Mouse (Mus musculus) MEL-GATA-1-ER (cell line): ENCODE results near the gene Sostdc1.

Experiments used
- DNase-seq: peaks from one replicate; pipeline ENCODE4 v3.0.0-alpha.2; 2012; ENCODE audit warnings: low read depth; ENCODE audit errors: extremely low read depth

Sostdc1 gene

DNA sequence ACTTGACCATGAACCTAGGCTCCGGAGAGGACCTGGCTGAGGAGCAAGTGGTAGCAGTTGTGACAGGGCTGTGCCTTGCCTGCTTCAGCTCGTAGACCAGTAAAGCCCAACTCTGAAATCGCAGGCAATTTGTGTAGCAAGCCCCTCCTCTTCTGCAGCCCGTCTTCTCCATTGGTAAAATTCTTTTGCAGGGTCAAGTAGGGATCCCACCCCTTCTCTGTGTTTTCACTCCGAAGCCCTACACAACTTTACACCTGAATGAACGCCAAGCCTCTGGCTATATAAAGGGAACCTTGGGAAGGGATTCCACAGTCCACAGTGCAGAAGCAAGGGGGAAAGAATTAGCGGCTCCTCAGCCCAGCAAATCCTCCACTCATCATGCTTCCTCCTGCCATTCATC is at the start of gene Sostdc1:
Gene Sostdc1, plus strand, starts transcription at position 224 of the 400 bp plus-strand sequence.
- no peak for DNase-seq

DNA sequence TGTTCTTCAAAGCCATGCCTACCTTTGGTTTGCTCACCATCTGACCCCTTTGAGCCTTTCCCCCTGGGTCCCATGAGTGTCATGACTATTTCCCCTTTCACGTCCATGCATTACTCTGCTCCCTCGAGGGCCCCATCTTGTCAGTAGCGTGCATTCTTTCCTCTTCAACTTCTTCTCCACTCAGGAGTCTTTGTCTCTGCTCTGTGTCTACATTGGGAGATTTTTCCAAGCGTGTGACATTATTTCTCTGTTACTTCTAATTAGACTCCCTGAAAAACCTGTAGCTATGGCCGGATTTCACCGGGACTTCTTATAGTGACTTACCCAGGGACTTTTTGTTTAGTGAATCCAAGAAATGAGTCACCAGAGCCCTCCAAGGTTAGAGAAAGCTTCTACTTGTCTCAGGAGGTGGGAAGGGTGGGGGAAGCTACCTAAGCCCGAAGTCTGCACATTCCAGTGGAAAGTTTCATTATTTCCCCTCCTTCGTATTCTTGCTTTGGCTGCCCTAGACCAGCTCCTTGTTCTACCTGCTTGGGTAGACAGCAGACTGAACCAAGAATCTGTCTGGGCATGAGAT is 46.2 kb upstream of the Sostdc1 start:
- no peak for DNase-seq

DNA sequence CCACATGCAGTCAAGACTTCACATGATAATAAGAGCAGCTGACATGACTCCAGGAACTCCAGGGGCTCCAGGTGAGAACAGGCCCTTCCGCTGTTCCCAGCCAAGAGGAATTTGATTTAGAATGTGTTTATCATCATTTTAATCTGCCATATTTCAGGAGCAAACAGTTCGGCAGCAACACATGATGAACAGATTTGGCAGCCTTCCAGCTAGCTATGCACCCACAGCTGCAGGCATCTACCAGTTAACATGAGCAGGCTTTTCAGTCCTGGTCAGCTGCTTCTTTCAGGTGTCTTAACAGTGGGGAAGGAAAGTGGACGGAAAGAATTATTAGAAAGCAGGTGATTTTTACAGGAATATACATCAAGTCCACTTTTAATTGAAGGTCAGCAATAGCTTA is 39.1 kb upstream of the Sostdc1 start:
- no peak for DNase-seq

DNA sequence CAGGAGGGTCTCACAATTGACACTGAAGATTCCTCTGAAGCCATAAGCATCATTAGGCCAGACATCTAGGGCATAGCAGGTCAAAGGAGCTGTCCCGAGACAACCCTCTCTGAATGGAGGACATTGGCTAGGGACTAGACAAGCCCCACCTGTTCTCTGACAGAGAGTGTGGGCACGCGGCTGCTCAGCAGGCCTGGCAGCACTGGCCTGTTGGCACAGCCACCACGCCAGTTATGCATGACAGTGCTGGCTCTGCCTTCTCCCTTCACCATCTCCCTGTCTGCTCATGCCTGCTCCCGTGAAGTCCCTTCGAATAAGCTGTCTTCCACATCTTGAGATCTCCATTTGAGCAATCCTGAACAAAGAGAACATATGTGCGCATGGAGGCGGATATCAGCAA is 24.3 kb upstream of the Sostdc1 start:
- DNase-seq = no peak

DNA sequence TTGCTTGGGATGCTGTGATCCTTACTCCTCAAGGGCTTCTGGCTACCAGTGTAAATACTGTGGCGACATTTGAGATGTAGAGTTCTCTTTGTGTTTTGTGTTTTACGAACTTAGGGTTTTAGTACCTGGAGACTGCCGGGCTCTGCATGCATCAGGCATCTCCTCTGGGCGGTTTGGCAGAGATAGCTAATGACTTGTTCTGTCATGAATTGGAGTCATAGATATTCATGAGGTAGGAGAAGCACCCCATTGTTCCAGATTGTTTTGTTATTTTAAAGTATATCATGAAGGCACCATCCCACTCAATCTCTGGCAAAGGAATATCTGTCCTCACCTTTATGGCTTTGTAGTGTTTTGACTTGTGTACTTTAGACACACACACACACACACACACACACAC is 23.5 kb upstream of the Sostdc1 start:
- no peak for DNase-seq

DNA sequence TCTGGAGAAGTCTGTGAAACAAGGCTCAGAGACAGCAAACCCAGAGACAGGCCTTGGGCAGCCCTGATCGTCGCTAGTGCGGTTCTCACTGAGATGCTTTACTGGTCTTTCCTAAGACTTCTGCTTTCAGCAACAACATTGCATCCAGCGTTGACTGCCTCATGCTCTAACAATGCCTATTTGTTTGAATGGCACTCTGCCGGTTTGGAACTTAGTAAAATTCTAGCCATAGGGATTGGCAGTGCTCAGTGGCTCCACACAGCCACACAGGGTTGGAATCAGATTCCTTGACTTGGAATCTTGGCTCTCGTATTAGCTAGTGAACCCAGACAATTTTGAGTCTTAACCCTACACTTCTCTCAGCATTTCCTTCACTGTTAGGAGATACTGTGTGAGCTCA is 22.6 kb upstream of the Sostdc1 start:
- no peak for DNase-seq

DNA sequence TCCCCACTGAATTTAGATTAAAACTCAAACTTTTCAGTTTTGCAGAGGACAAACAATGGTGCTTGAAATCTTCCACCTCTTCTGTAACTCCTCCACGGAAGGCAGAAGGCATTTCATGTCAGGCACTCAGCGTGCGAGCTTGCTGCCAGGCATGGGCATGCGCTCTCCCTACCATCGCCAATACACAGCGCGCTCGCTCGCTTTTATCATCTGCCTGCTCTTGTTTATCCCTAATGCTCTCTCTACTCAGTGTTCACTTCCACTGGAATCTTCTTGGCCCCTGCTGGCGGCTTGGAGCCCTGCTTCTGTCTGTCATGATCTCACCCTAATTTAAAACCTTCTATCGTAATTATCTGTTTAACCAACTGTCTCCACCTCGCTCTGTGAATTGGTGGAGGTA is 11.6 kb upstream of the Sostdc1 start:
- no peak for DNase-seq

DNA sequence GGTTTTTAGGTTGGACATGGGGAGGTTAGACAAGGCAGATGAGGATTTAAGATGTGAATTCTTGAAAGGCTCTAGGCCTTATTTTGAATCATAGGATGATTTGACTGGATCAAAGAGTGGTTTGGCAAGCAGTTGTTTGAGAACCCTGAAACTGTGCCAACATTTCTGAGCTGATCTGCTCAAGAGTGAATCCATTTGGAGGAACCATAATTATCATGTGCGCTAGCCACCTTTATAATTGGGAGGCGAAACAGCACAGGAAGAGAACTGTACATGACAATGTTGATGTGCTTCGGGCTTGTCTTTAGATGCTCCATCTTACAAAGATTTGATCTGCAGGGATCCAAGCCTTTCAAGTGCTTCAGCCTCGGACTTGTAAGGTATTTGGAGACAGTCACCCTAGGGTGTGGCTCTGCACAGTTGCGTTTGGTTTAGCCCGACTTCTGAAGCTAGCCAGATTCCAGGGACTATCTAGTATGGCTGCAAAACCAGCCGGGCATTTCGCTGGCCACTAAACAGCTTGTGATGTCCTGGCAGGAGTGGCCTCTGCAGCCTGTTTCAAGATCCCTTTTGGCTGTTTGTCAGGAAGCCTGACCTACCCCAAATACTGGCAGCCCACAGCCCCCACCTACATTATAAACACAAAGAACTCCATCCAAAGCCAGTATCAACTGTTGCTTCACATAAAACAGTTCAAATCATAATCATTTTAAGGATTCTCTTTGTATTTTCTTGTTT is 10.9 kb upstream of the Sostdc1 start:
- DNase-seq = no peak

DNA sequence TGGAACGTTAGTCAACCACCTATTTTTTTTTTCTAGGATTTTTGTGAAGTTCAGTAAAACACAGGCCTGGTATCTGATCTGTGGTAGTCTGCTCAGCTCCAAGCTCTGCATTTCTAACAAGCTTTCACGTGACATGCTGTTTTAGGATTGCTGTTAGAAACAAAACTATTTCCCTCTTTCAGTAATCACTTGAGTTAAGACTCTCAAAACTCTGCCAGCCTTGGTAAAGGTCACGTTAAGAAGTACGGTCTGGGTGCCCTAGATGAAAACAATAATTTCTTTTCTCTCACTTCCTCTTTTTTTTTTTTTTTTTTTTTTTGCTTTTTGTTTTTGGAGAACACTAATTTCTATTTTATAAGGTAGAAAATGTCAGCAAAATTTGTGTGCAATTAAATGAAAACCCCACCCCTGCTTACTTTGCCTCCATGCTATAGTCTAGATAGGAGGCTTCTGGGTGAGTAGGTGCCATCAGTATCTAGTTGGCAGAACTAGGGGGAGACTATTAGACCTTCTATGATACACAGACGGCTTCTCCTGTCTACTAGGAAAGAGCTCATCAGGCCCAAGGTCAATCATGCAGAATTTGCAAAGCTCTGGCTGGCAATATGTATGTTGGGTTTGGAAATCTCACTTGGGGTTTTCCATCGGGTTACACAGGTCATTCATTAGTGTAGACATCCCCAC is 5.1 kb upstream of the Sostdc1 start:
- DNase-seq = peak; percentile 6

DNA sequence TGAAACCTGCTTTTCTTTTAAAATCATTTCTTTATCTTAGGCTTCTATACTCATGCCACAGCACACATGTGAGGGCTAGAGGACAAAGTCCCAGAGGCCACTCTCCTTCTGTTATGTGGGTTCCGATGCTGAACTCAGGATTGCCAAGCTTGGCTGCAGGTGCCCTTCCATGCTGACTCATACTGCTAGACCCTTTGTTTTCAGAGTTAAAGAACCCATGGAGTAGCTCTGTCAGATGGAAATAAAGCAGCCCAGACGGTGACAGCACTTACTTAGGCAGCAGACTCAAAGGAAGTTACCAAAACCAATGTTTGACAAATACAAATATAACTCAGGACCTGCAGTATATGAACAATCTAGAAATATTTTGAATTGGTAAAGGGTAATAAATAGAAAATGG is 924 bp upstream of the Sostdc1 start:
- no peak for DNase-seq

DNA sequence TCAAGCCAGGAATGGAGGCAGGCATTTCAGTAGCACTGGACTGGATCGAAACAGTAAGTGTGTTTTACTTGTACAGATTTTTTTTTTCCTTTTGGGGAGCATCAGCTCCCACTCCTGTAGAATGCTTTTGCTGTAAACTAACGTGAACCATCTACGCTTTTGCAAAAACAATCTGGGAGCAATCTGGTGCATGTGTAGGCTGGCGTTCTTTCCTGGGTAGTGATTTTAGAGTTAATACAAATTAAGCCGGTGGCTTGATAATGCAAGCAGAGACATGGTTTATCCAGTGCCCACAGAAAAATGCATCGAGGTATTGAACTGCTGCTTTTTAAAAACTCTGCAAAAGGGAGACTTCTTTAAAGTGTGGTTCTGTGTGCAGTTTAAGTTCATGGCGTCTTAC is 507 bp downstream of the Sostdc1 start:
- no peak for DNase-seq

DNA sequence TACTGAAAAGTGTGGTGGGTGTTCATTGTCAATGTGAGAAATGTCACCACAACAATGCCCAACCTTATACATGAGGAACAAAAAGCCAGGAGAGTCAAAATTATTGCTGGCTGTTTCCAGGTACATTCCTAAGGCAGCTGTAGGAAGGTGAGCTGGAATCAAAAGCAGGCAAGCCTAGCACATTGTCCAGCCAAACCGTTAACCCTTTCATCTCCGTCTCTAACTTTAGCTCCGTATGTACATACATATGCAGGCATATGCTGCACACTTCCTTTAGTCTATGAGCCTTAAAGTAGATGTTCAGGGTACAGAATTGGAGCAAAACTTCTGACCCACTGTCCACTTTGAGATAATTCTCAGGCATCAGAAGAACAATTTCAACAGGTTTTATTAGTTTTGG is 1.6 kb downstream of the Sostdc1 start:
- DNase-seq = no peak

DNA sequence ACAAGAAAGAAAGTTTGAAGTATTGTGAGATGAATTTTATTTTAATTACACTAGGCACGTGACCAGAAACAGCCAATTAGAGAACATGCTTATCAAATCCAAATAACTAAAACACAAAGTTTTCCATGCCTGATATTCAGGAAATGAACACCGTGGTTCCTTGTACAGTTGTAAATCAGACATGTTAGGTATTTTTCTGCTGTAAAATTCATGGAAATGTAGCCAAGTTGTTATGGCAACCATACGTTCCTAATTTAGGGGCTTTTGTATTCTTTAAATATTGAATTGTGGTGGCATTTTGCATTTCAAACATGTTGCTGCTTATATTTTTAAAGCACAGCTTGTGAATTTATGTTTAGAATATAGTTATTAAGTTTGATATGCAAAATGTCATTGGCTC is 2.1 kb downstream of the Sostdc1 start:
- no peak for DNase-seq

DNA sequence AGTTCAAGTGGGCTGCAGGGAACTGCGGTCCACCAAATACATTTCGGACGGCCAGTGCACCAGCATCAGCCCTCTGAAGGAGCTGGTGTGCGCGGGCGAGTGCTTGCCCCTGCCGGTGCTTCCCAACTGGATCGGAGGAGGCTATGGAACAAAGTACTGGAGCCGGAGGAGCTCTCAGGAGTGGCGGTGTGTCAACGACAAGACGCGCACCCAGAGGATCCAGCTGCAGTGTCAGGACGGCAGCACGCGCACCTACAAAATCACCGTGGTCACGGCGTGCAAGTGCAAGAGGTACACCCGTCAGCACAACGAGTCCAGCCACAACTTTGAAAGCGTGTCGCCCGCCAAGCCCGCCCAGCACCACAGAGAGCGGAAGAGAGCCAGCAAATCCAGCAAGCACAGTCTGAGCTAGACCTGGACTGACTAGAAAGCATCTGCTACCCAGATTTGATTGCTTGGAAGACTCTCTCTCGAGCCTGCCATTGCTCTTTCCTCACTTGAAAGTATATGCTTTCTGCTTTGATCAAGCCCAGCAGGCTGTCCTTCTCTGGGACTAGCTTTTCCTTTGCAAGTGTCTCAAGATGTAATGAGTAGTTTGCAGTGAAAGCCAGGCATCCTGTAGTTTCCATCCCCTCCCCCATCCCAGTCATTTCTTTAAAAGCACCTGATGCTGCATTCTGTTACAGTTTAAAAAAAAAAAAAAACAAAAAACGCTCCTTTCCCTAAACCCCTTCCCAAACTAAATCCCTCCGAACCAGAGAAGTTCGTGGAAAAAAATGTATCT is 3.3 kb downstream of the Sostdc1 start:
- no peak for DNase-seq

DNA sequence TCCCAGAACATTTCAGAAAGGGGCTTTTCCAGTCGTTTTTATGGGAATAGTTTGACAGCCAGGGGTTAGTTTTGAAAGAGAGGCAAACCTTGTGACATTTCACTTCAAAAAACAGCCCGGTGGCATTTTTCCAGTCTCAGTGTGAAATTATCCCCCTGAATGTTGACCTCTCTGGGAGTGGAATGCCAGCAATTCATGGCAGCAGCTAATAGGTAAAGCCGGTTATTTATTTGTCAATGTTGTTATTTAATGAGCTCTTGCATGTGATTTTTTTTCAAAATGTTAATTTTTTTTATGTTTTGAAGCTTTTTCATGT is 3.8 kb downstream of the Sostdc1 start:
- DNase-seq = no peak

DNA sequence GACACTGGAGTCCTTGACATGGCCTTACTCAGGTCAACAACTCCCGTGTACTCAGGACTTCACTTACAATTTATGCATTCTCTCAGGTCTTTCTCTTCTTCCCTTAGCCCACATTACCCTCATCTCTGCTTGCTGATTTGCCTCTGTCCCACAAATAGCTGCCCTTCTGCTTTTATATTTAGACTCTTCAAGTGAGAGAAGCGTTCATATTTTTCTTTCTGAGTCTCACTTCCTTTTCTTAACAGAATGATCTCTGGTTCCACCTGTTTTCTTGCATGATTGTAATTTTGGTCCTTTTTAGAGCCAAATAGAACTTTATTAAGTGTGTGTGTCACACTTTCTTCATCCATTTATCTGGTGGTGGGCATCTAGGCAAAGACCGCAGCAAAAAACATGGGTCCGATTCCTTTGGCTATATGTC is 12.2 kb downstream of the Sostdc1 start:
- no peak for DNase-seq

DNA sequence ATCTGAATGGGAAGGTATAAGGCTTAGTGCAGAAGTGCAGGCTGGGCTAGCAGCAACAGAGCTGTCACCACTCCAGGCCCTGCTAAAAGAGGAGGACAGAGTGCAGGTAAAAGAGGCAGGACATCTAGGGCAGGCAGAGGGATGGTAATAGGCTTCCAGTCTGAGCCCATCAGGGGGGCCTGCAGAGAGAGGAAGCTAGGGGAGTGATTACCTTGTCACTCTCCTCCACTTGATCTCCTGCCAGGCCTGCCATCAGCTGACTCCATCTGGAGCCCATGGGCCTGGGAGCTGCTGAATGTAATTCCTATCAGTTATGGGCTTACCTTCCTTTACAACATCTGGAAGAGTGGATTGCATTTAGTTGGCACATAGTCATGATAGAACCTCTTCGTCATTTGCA is 18.7 kb downstream of the Sostdc1 start:
- no peak for DNase-seq

DNA sequence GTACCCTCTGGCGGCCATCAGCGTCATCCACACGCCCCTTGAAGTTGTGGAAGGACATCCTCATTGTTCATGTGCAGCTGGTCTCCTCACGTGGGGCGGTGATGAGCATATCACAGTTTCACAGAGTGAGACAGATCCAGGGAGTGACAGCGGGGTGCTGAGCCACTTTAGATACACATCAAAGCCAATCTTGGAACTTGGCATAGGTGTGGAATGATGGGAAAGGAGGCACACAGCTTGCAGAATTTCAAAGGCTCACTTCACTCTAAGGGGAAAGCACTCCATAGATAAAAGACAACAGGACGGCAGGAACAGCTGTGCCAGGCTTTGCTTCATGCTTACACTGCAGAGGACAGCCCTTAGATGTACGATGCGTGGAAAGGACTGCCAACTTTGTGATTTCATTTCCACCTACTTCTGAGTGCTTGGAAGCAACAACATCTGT is 19.9 kb downstream of the Sostdc1 start:
- DNase-seq = no peak

DNA sequence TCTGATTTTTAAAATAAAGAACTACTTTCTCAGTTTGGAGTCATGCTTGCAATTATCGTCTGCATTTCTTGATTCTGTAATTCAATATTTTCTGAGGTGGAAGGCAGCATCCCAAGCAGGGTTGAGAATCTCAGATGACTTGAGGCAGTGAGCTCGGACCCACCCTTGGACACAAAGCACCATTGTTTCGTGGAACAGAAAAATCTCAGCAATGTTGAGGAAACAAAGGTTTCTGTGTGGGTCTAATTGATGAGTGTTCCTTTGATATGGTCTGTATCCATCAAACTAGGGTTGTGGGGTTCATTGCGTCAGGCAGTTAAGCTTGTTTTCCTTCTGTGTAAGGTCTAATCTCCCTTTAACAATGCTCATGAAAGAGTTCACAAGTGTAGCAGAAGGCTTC is 30.2 kb downstream of the Sostdc1 start:
- DNase-seq = no peak

DNA sequence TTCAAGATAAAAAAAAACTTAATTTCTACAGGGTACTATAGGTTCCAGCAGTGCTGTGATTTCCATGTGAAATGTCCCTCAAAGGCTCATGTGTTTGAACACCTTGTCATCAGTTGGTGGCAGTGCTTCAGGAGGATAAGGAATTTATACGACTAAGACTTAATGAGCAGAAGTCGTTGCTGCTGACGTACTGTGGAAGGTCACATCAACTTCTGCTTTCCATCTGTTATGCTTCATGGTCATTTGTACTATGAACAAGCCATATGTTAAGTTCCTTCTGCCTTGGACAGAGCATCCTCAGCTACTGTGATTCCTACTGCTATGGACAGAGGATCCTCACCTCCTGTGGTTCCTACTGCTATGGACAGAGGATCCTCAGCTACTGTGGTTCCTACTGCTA is 46.1 kb downstream of the Sostdc1 start:
- peak; percentile 47 for DNase-seq

DNA sequence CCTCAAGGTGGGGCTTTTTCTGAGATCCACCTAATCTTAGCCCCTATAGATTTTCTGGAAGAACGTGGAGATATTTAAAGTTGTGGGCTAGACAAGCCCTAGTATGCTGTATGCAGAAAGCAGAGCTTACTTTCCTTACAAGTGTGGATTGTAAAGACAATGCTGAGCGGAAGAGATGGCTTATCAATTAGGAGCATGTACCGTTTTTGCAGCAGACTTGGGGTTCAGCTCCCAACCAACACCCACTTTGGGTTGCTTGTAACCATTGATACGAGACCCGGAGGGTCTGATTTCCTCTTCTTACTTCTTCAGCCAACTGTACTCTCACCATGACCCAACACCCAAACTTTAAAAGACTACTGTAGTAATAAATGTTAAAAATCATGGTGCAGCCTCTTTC is 46.8 kb downstream of the Sostdc1 start:
- peak; percentile 77 for DNase-seq

DNA sequence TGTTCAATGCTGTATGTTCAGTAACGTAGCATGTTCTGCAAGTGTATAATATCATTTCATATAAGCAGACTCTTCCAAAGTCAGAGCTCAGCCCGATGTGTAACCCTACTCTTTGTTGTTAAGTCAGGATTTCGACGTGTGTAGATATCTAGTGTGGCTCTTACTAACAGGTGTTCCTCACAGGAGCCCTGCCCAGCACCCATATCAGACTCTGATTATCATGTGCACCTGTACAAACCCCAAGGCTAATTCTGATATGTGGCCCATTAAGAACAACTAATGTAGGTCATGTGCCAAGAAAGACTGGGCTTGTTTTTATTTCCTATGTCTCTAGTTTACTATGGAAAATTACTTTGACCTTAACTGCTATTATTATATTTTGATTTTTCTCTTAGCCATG is 50.1 kb downstream of the Sostdc1 start:
- no peak for DNase-seq
